Mouse (Mus musculus) heart, embryonic 10.5 days (tissue): ENCODE measurements around the gene Nkx2-9. TPM values are rescaled to one million over a fixed set of nuclear protein-coding genes. Genes with fewer than 3 reads are reported as not detected.

Experiments
- DNase-seq: peaks from one replicate; pipeline ENCODE4 v3.0.0-alpha.2; 2017; ENCODE audit warnings: low spot score
- H3K27ac ChIP-seq: fragments of 300-500 bp; sonication (generic); 2 replicates; pipeline ENCODE4 v1.5.1; 2016; ENCODE audit warnings: mild to moderate bottlenecking
- H3K27me3 ChIP-seq: fragments of 300-500 bp; sonication (generic); 2 replicates; pipeline ENCODE4 v1.6.1; 2016; ENCODE audit warnings: mild to moderate bottlenecking; ENCODE audit not compliant: poor library complexity, insufficient read depth, severe bottlenecking
- H3K36me3 ChIP-seq: fragments of 300-500 bp; sonication (generic); 2 replicates; pipeline ENCODE4 v1.6.1; 2016; ENCODE audit warnings: mild to moderate bottlenecking, moderate library complexity
- H3K4me1 ChIP-seq: fragments of 300-500 bp; sonication (generic); 2 replicates; pipeline ENCODE4 v1.6.1; 2016; ENCODE audit warnings: mild to moderate bottlenecking
- H3K4me3 ChIP-seq: fragments of 300-500 bp; sonication (generic); 2 replicates; pipeline ENCODE4 v1.5.1; 2016; ENCODE audit warnings: mild to moderate bottlenecking, moderate library complexity
- H3K9me3 ChIP-seq: fragments of 300-500 bp; sonication (generic); 2 replicates; pipeline ENCODE4 v1.6.1; 2016; ENCODE audit warnings: mild to moderate bottlenecking, moderate library complexity
- WGBS: fragments of 180-500 bp; shearing (Covaris S2); methylation state at CpG from one replicate; pipeline ENCODE4 v1.1.7; 2016; 5-methylcytosine and 5-hydroxymethylcytosine counted together
- polyA plus RNA-seq: library from polyadenylated mRNA; unstranded; fragments of >200 nt; fragmentation: Nextera tagmentation; extraction: Ambion mirVana; gene quantifications from 2 replicates; pipeline ENCODE4 v1.2.1, GENCODE M21; 2016

Nkx2-9 gene
- polyA plus RNA-seq, 1 experiment from 2014 or later, result 0.14 TPM

DNA sequence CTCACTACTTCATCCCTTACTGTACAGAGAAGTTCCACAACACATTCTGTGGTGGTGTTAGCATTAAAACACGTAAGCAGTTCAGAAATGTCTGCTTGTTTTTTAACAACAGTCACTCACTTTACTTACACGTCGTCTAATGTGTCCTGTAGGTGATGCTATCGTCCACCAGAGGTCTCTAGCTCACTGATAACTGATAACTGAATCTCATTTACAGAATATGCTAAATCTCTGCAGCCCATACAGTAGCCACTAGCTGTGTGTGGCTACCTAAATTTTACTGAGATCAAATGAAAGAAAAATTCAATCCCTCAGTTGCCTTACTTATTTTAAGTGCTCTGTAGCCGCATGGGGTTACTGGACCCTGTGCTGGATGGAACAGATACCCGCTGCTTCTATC is 25.3 kb downstream of the Nkx2-9 start:
- no peak for DNase-seq
- H3K27ac ChIP-seq, result no peak overlapping the region
- peaks cover 5% of the 10 kb centered on the region; the same call in 1 of the 2 replicates for H3K27me3 ChIP-seq
- no peaks in the 10 kb centered on the region for H3K36me3 ChIP-seq
- WGBS, result 33% methylated on average over 6 of the region's 6 CpGs
- no peaks in the 10 kb centered on the region for H3K4me1 ChIP-seq
- no peaks in the 10 kb centered on the region for H3K9me3 ChIP-seq
- no peak overlapping the region for H3K4me3 ChIP-seq

Other genes with a start within 250 kb of the Nkx2-9 start
- gene Nkx2-1, start 76.4 kb downstream of the Nkx2-9 start, polyA plus RNA-seq, result 1.9 TPM in 1 of 2 replicates, not detected in the other
- 0.30 and 0.80 TPM in 2 replicates for gene Pax9, start 78.5 kb upstream of the Nkx2-9 start, polyA plus RNA-seq